Mouse (Mus musculus) testis, adult 2 months (tissue): ENCODE measurements around the gene Bnipl. TPM values are rescaled to one million over a fixed set of nuclear protein-coding genes. Genes with fewer than 3 reads are reported as not detected.

ENCODE experiments used
- H3K27ac ChIP-seq: fragments of 200-500 bp; 2 replicates; pipeline ENCODE4 v1.5.1; 2012; ENCODE audit warnings: low read depth, low read length; ENCODE audit not compliant: control insufficient read depth, insufficient read depth
- H3K27me3 ChIP-seq: fragments of 200-500 bp; 2 replicates; pipeline ENCODE4 v1.6.1; 2012; ENCODE audit warnings: mild to moderate bottlenecking, low read length, moderate library complexity; ENCODE audit not compliant: control insufficient read depth, insufficient read depth
- H3K36me3 ChIP-seq: fragments of 200-500 bp; 2 replicates; pipeline ENCODE4 v1.6.1; 2012; ENCODE audit warnings: mild to moderate bottlenecking, low read length; ENCODE audit not compliant: control insufficient read depth, insufficient read depth
- H3K4me1 ChIP-seq: fragments of 200-500 bp; 2 replicates; pipeline ENCODE4 v1.6.1; 2012; ENCODE audit warnings: low read length; ENCODE audit not compliant: control insufficient read depth, insufficient read depth
- H3K4me3 ChIP-seq: fragments of 200-500 bp; 2 replicates; pipeline ENCODE4 v1.5.1; 2012; ENCODE audit warnings: low read depth, mild to moderate bottlenecking, low read length, moderate library complexity, mixed read lengths; ENCODE audit not compliant: control insufficient read depth
- CTCF ChIP-seq: fragments of 200-500 bp; IDR thresholded peaks from 2 replicates; pipeline ENCODE4 v1.5.1; 2012; ENCODE audit warnings: low read depth, mild to moderate bottlenecking, inconsistent platforms, low read length, moderate library complexity; ENCODE audit not compliant: control insufficient read depth, insufficient read depth, insufficient replicate concordance
- POLR2A ChIP-seq: fragments of 200-500 bp; IDR thresholded peaks from 2 replicates; pipeline ENCODE4 v1.6.1; 2012; ENCODE audit warnings: low read depth, mild to moderate bottlenecking, inconsistent platforms, low read length, moderate library complexity; ENCODE audit not compliant: control insufficient read depth
- polyA plus RNA-seq: library from polyadenylated mRNA; depleted of rRNA; stranded (reverse); fragments of >200 nt; gene quantifications from 2 replicates; pipeline ENCODE4 v1.2.3, GENCODE M21; 2012

Bnipl gene
- polyA plus RNA-seq, 1 experiment: 2.0 TPM

- TF ChIP-seq POLR2A: no peak
- TF ChIP-seq CTCF: no peak
Measured at GRCm38 (mm10) chr3:95292899-95293298, 41.9 kb upstream of the Bnipl start.

GRCm38 (mm10) chr3:95291041-95291440 lies 40.0 kb upstream of the Bnipl start:
- Histone ChIP-seq H3K27me3 (no peaks in the 10 kb centered on the region), H3K4me1 (no peaks in the 10 kb centered on the region), H3K36me3 (no peaks in the 10 kb centered on the region; the same call in none of the 2 replicates), H3K4me3 (no peak overlapping the region), H3K27ac (no peak overlapping the region)
- TF ChIP-seq POLR2A (no peak), CTCF (no peak)

More at GRCm38 (mm10) chr3:95292899-95293298, 41.9 kb upstream of the Bnipl start:
- Histone ChIP-seq H3K27ac (no peak overlapping the region), H3K36me3 (no peaks in the 10 kb centered on the region; the same call in 1 of the 2 replicates), H3K4me1 (no peaks in the 10 kb centered on the region), H3K4me3 (no peak overlapping the region), H3K27me3 (no peaks in the 10 kb centered on the region)

DNA sequence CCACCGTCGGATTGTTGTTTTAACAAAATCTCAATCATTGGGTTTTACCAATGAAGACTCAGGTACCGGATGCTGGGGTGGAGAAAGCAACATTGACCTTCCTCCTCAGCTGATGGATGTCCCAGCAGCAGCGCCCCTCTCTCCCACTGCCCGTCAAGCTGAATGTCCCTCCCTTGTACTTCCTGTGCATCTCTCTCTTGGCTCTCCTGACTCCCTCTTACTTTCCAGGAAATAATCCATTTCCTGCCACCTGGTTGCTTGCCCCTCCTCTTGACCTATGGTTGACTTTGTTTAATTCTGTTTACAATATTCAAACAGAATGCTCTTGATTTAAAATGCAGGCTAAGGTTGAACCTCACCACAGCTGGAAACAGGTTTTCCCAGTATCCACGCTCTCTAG lies 39.2 kb upstream of the Bnipl start:
- Histone ChIP-seq H3K27me3 (no peaks in the 10 kb centered on the region), H3K36me3 (no peaks in the 10 kb centered on the region; the same call in none of the 2 replicates), H3K4me1 (no peaks in the 10 kb centered on the region), H3K4me3 (no peak overlapping the region), H3K27ac (no peak overlapping the region)
- TF ChIP-seq CTCF (no peak), POLR2A (no peak)

DNA sequence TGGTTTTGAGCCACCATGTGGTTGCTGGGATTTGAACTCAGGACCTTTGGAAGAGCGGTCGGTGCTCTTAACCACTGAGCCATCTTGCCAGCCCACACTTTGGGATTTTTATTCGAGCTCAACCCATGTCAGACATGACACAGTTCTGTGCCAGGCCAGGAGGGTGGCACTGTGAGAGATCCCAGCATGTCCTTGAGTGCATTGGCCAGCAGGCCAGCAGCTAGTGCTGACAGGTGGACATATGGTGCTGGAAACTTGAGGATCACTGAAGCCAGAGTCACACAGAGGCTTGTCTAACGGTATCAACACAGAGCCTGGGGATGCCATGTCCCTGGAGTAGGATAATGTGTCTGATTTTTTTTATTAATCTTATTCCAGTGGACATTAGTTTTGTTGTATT lies 38.4 kb upstream of the Bnipl start:
- Histone ChIP-seq H3K27ac (no peak overlapping the region), H3K36me3 (no peaks in the 10 kb centered on the region; the same call in none of the 2 replicates), H3K27me3 (no peaks in the 10 kb centered on the region), H3K4me3 (no peak overlapping the region), H3K4me1 (no peaks in the 10 kb centered on the region)
- TF ChIP-seq POLR2A (no peak), CTCF (no peak)

GRCm38 (mm10) chr3:95287541-95287940 lies 36.5 kb upstream of the Bnipl start:
- no peak overlapping the region for H3K4me3 ChIP-seq
- H3K27ac ChIP-seq: no peak overlapping the region
- no peaks in the 10 kb centered on the region for H3K27me3 ChIP-seq
- H3K4me1 ChIP-seq: peaks cover 3% of the 10 kb centered on the region
- H3K36me3 ChIP-seq: no peaks in the 10 kb centered on the region; the same call in none of the 2 replicates
- TF ChIP-seq CTCF (no peak), POLR2A (no peak)

DNA sequence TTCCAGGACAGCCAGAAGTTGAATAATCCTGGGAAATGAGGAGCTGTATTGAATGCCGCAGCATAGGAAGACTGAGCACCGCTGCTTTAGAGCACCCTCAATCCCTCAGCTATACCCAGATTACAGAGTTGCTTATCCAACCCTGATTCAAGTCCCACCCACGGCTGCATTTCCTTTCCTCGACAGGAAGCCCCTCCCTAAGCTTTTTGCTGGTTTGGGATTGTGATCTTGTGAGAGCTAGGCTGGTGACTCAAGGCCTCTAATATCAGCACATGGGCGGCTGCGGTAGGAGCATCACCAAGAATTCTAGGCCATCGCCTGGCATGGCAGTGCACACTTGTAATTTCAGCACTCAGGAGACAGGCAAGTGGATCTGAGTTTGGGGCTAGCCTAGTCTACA lies 35.5 kb upstream of the Bnipl start:
- H3K4me1 ChIP-seq: peaks cover 6% of the 10 kb centered on the region
- H3K4me3 ChIP-seq: no peak overlapping the region
- no peaks in the 10 kb centered on the region; the same call in none of the 2 replicates for H3K36me3 ChIP-seq
- no peaks in the 10 kb centered on the region for H3K27me3 ChIP-seq
- H3K27ac ChIP-seq: no peak overlapping the region
- TF ChIP-seq CTCF (no peak), POLR2A (no peak)

- Histone ChIP-seq H3K4me1 (peaks cover 6% of the 10 kb centered on the region), H3K27me3 (no peaks in the 10 kb centered on the region), H3K4me3 (no peak overlapping the region), H3K27ac (no peak overlapping the region), H3K36me3 (no peaks in the 10 kb centered on the region; the same call in none of the 2 replicates)
- TF ChIP-seq CTCF (no peak), POLR2A (no peak)
Measured at GRCm38 (mm10) chr3:95286011-95286410, 35.0 kb upstream of the Bnipl start.
